9 mouse cellular contexts compared by ENCODE assay signal in genomic region chr16:91160679-91161078, GRCm38 (mm10).
A peak's percentile ranks its signal among the peaks of the same experiment; 100 is the strongest.
DNase-seq lines count a peak whose midpoint lies in the region; ATAC-seq and TF ChIP-seq lines count a peak whose summit lies in the region.
"Had no signal": no experiment of that assay in that cellular context is flagged by ENCODE, and none has a peak within 500 bp of the region (broad histone marks: within the 10 kb centered on the region; RNA-seq: fewer than 3 reads in every experiment).

No protein-coding gene starts in this region.

- H3K9ac ChIP-seq in forebrain, embryonic 14.5 days (ENCODE audit: low read length): no peak overlapping the region
- no peak overlapping the region for H3K9ac ChIP-seq in forebrain, embryonic 16.5 days (replicated peaks; ENCODE audit: low read depth, low read length)
- no peak overlapping the region for H3K9ac ChIP-seq in ES-Bruce4 (ENCODE audit: low read depth, poor library complexity, severe bottlenecking)
- no peak overlapping the region for H3K9ac ChIP-seq in midbrain, postnatal 0 days (replicated peaks; ENCODE audit: low read length, poor library complexity, severe bottlenecking)
- H3K9ac ChIP-seq: liver, embryonic 15.5 days had no signal

- no peak overlapping the region for H3K4me2 ChIP-seq in forebrain, embryonic 14.5 days (ENCODE audit: low read length)
- H3K4me2 ChIP-seq in forebrain, embryonic 16.5 days (ENCODE audit: low read length): no peak overlapping the region
- no peak overlapping the region for H3K4me2 ChIP-seq in midbrain, postnatal 0 days (ENCODE audit: low read depth, low read length, poor library complexity, severe bottlenecking)
- H3K4me2 ChIP-seq: liver, embryonic 15.5 days had no signal

- intact Hi-C loops in left cerebral cortex, postnatal 4 days (cut with DNase I): no loop called here

- H3K4me1 ChIP-seq in forebrain, embryonic 14.5 days (ENCODE audit: control insufficient read depth, insufficient read depth, low read length): no peaks in the 10 kb centered on the region; the same call in 1 of the 2 replicates
- H3K4me1 ChIP-seq in forebrain, embryonic 16.5 days (replicated peaks; ENCODE audit: control insufficient read depth, insufficient read depth, low read length): peaks cover 1% of the 10 kb centered on the region
- no peaks in the 10 kb centered on the region for H3K4me1 ChIP-seq in ES-Bruce4 (ENCODE audit: control insufficient read depth, insufficient read depth, low read length)
- no peaks in the 10 kb centered on the region for H3K4me1 ChIP-seq in midbrain, postnatal 0 days (ENCODE audit: insufficient read depth, low read length)
- H3K4me1 ChIP-seq: liver, embryonic 15.5 days had no signal

- 25% methylated on average over 8 of the region's 8 CpGs for WGBS in forebrain, embryonic 14.5 days
- WGBS in forebrain, embryonic 16.5 days: 14% methylated on average over 8 of the region's 8 CpGs
- 17% methylated on average over 8 of the region's 8 CpGs for WGBS in midbrain, postnatal 0 days

- TF ChIP-seq EP300 in ES-Bruce4 (IDR thresholded peaks at IDR 0.05; ENCODE audit: insufficient read depth, low read depth, low read length): no peak

- no peaks in the 10 kb centered on the region for H3K36me3 ChIP-seq in forebrain, embryonic 14.5 days (ENCODE audit: control insufficient read depth, insufficient read depth, low read length)
- H3K36me3 ChIP-seq in forebrain, embryonic 16.5 days (ENCODE audit: control insufficient read depth, insufficient read depth): no peaks in the 10 kb centered on the region; the same call in 1 of the 2 replicates
- no peaks in the 10 kb centered on the region for H3K36me3 ChIP-seq in ES-Bruce4 (ENCODE audit: control insufficient read depth, insufficient read depth, low read length, poor library complexity, severe bottlenecking)
- H3K36me3 ChIP-seq in midbrain, postnatal 0 days (ENCODE audit: insufficient read depth, low read length): no peaks in the 10 kb centered on the region
- H3K36me3 ChIP-seq: liver, embryonic 15.5 days had no signal

- TF ChIP-seq CTCF in ES-Bruce4 (IDR thresholded peaks at IDR 0.05; ENCODE audit: low read depth, low read length): peak; percentile 65
- TF ChIP-seq CTCF in midbrain, postnatal 0 days (IDR thresholded peaks at IDR 0.05): peak; percentile 63

- H3K4me3 ChIP-seq in forebrain, embryonic 14.5 days (ENCODE audit: low read depth, low read length): no peak overlapping the region
- no peak overlapping the region for H3K4me3 ChIP-seq in forebrain, embryonic 16.5 days (replicated peaks; ENCODE audit: low read length)
- no peak overlapping the region for H3K4me3 ChIP-seq in ES-Bruce4 (ENCODE audit: low read depth, low read length)
- no peak overlapping the region for H3K4me3 ChIP-seq in midbrain, postnatal 0 days (ENCODE audit: low read depth, low read length)
- H3K4me3 ChIP-seq: liver, embryonic 15.5 days had no signal

- peak; percentile 50 for DNase-seq in forebrain, embryonic 14.5 days (ENCODE audit: low spot score)
- DNase-seq in left cerebral cortex, postnatal 4 days: peak; percentile 57
- no peak for DNase-seq in left cerebral cortex, adult 11 months (ENCODE audit: low spot score)
- peak; percentile 77 for DNase-seq in embryo, embryonic 10.5 days (ENCODE audit: low spot score)
- DNase-seq in midbrain, postnatal 0 days (ENCODE audit: low spot score): peak; percentile 19
- no peak for DNase-seq in Muller cell, postnatal 12 days (ENCODE audit: inconsistent ontology term)

- no peaks in the 10 kb centered on the region for H3K9me3 ChIP-seq in forebrain, embryonic 14.5 days (replicated peaks; ENCODE audit: control insufficient read depth, low read length)
- H3K9me3 ChIP-seq in forebrain, embryonic 16.5 days (ENCODE audit: control insufficient read depth, low read length): no peaks in the 10 kb centered on the region
- 0 out of 2 replicates have a peak, but pooled peaks cover 2% of the 10 kb centered on the region for H3K9me3 ChIP-seq in ES-Bruce4 (replicated peaks; ENCODE audit: control insufficient read depth, insufficient read depth, low read length, poor library complexity, severe bottlenecking)
- H3K9me3 ChIP-seq in midbrain, postnatal 0 days (ENCODE audit: low read length): no peaks in the 10 kb centered on the region
- H3K9me3 ChIP-seq: liver, embryonic 15.5 days had no signal

- H3K27ac ChIP-seq in forebrain, embryonic 14.5 days (ENCODE audit: low read depth, low read length): no peak overlapping the region
- H3K27ac ChIP-seq in forebrain, embryonic 16.5 days (ENCODE audit: low read length): no peak overlapping the region
- no peak overlapping the region for H3K27ac ChIP-seq in ES-Bruce4 (ENCODE audit: insufficient read depth, low read length)
- no peak overlapping the region for H3K27ac ChIP-seq in midbrain, postnatal 0 days (ENCODE audit: low read depth, low read length)
- H3K27ac ChIP-seq: liver, embryonic 15.5 days had no signal

- ATAC-seq in forebrain, embryonic 14.5 days: no peak
- ATAC-seq in forebrain, embryonic 16.5 days: no peak
- no peak for ATAC-seq in midbrain, postnatal 0 days (ENCODE audit: low FRiP score)

- H3K27me3 ChIP-seq in forebrain, embryonic 14.5 days (replicated peaks; ENCODE audit: control insufficient read depth, insufficient read depth, low read length): peaks cover 19% of the 10 kb centered on the region; the same call in 1 of the 2 replicates
- peaks cover 25% of the 10 kb centered on the region for H3K27me3 ChIP-seq in forebrain, embryonic 16.5 days (replicated peaks; ENCODE audit: control insufficient read depth, insufficient read depth, low read length)
- H3K27me3 ChIP-seq in ES-Bruce4 (ENCODE audit: control insufficient read depth, insufficient read depth, low read length, poor library complexity, severe bottlenecking): no peaks in the 10 kb centered on the region
- peaks cover 27% of the 10 kb centered on the region; the same call in 1 of the 2 replicates for H3K27me3 ChIP-seq in midbrain, postnatal 0 days (ENCODE audit: insufficient read depth, low read length)

- no peak for TF ChIP-seq POLR2A in ES-Bruce4 (IDR thresholded peaks at IDR 0.05; ENCODE audit: insufficient read depth, low read length)

Comparison
In these comparisons a context has a peak if more than half of its experiments do, and no peak if none do; other contexts are left out.
1. DNase-seq: peak in forebrain, embryonic 14.5 days (single experiment), left cerebral cortex, postnatal 4 days (single experiment), embryo, embryonic 10.5 days (single experiment) and midbrain, postnatal 0 days (single experiment); none in left cerebral cortex, adult 11 months (single experiment) and Muller cell, postnatal 12 days (single experiment).